Mouse (Mus musculus) right cerebral cortex, postnatal 25 days (tissue): ENCODE results near the gene Npas1.
A peak's percentile ranks its signal among the peaks of the same experiment; 100 is the strongest.

Experiments
- DNase-seq: peaks from one replicate; pipeline ENCODE4 v3.0.0; 2022

Npas1 gene

DNA sequence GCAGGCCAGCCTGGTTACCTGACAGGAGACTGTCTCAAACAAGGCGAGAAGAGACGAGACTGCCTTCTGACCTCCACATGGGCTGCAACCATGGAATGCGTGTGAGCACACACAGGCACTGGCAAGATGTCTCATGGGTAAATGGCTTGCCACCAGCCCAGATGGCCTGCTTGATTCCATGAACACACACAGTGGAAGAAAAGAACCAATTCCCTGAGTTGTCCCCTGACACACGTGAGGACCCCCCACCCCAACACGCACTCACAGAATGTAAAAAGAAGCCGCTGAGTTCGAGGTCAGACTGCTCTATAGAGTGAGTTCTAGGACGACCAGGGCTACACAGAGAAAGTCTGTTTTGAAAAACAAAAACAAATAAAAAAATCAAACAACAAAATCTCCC, at the start of gene Npas1:
Gene Npas1, minus strand, starts transcription at position 101 of the 400 bp plus-strand sequence.
- no peak for DNase-seq

DNA sequence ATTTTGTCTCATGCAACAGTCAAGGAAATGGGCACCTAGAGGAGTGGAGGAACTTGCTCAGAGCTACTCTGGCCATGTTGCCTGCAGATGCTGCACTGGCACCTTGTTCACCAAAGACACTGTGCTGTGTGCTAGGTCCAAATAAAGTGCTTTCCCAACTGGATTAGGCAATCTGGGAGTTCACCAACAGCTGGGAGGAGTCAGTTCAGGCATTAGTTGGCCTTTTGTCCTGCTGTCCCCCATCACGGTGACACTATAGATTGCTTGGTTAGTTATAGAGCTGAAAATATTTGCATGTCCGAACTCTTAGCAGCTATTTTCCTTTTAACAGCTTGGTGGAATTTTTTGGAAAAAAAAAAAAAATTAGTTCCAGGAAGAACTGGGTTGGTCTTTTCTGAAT, 48.5 kb upstream of the Npas1 start:
- DNase-seq = no peak

DNA sequence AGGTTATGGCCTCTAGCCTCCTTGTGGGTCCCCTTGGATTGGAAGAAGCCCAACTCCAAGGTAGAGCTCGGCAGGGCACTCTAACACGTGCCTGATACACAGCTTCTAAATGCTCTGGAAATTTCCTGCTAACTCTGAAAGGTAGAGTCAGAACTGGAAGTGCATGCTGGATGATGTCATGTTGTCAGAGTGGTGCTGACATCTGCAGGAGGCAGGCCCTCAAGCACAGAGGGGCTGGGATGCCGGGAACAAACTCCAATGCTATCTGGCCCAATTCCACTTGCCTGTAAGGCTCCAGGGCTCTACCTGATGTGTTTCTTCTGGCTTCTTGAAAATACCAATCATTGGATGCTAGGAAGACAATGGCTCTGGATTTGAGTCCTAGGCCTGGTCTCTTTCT, 47.9 kb upstream of the Npas1 start:
- DNase-seq = no peak

GRCm38 (mm10) chr7:16524308-16524707, 46.8 kb upstream of the Npas1 start:
- no peak for DNase-seq

DNA sequence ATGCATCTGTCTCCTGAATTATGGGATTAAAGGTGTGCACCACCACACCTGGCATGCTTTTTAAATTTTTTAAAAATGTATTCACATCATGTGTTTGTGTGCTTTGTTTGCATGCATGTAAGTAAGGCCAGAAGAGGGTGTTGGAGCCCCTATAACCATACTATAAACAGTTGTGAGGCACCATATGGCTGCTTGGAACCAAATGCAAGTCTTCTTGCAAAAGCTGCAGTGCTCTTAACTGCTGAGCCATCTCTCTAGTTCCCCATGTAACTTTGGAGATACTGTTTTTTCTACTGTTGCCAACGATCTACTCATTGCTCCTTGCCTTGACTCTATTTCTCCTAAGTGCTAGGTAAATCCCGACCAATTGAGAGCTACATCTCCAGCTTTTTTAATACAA, 41.8 kb upstream of the Npas1 start:
- no peak for DNase-seq

DNA sequence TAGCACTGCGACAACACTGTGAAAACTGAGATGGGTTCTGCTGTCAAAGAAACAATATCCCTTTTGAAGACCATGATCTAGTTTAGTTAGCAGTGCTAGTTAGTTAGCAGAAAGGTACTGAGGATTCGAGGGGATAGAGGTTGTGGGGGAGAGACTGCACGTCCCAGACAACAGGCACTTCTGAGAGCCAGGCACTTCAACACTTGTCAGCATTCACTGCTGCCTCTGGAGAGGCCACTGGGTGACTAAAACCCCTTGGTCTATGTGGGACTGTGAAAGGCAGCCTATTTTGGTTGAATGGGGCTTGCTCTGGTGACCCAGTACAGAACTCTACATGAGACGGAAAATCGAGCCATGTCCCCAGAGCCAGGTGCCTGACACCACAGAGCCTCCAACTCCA, 39.7 kb upstream of the Npas1 start:
- no peak for DNase-seq

- no peak for DNase-seq
These were observed 29.8 kb upstream of the Npas1 start for GRCm38 (mm10) chr7:16507284-16507683.

DNA sequence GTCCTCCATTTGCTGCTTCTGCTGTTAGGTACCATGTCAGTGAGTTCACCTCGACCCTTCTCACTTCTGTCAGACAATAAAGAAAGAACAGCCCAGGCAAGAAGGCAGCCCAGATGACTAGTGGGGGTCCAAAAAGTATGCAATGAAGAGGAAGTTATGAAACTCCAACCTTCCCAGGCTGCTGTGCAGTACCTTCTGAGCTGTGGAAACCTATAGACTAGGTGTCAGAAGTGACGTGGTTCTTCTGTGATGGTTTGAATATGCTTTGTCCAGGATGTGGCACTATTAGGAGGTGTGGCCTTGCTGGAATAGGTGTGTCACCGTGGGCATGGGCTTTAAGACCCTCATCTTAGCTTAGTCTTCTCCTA, 27.7 kb upstream of the Npas1 start:
- no peak for DNase-seq

- no peak for DNase-seq
These were observed 27.2 kb upstream of the Npas1 start for GRCm38 (mm10) chr7:16504573-16505225.

DNA sequence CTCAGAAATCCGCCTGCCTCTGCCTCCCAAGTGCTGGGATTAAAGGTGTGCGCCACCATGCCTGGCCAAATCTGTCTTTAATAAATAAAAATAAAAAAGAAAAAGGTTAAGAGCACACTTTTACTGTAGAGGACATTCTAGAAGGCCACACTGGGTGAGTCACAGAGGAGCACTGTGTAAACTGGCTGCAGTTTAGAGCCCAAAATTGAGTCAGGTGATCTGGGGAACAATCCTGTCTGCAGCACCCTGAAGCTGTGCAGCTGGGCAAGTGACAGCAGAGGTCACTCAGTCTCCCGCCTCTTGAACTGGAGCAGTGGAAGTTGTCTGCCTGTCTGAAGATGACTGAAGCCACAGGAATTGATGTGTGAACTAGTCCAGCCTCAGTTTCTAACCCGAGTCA, 24.0 kb upstream of the Npas1 start:
- no peak for DNase-seq

- DNase-seq = no peak
These were observed 22.2 kb upstream of the Npas1 start for GRCm38 (mm10) chr7:16499671-16500104.

- no peak for DNase-seq
These were observed 18.7 kb upstream of the Npas1 start for GRCm38 (mm10) chr7:16496260-16496659.

DNA sequence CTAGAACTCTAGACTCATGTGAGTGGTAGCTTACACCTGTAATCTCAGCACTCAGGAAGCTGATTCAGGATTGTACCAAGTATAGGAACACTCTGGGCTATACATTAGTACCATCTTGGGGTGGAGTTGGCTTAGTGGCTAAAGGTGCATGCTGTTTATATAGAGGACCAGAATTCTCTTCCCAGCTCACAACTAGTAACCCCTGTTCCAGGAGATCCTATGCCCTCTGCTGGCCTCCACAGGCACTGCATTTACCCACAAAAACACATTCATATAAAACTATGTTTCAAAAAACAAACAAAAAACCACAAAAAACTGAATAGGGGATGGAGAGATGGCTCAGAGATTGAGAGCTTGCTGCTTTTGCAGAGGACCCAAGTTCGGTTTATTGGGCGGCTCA, 15.8 kb upstream of the Npas1 start:
- DNase-seq = no peak

DNA sequence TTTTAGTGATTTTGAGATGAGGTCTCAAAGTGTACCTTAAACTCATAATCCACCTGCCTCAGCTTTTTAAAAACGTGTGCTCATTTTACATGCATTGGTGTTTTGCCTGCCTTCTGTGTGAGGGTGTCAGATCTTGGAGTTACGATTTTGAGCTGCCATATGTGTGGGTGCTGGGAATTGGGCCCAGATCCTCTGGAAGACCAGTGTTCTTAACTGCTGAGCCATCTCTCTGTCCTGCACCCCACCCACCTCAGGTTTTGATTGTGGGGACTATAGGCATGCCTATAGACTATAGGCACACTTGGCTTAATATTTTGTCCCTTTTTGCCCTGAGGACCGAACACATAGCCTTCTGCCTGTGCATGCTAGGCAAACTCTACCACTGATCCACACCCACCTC, 14.7 kb upstream of the Npas1 start:
- DNase-seq = peak; percentile 43

- DNase-seq = peak; percentile 46
These were observed 14.2 kb upstream of the Npas1 start for GRCm38 (mm10) chr7:16491759-16492158.

DNA sequence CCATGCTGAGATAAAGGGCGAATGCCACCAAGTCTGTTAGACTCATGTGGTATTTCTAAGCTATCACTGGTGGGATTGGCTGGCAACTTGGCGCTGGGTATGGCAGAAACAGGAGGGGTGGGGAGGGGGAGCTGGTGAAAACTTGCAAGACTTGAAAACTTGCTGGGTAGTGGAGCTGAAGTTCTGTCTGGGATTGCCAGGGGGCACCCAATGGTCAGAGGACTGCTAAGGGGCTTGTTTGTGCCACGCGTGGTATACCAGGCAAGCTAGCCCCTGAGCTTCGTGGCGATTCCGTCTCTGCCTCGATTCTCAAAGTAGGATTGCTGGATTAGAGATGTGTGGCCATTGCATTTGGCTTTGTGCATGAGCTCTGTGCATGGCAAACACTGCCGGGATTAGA, 12.4 kb upstream of the Npas1 start:
- no peak for DNase-seq

DNA sequence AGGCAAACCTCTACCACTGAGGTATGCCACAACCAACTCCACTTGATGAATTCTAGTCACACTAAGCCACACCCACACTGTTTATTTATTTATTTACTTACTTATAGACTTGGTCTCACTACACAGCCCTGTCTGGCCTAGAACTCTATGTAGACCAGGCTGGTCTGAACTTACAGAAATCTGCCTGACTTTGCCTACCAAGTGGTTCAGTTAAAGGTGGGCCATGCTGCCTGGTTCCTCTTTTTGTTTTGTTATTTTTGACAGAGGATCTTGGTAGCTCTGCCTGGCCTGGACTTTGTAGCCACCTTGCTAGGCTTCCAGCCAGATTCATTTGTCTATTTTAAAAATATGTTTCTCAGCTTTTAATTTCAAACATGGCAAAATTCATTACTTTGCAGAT, 11.3 kb upstream of the Npas1 start:
- no peak for DNase-seq

DNA sequence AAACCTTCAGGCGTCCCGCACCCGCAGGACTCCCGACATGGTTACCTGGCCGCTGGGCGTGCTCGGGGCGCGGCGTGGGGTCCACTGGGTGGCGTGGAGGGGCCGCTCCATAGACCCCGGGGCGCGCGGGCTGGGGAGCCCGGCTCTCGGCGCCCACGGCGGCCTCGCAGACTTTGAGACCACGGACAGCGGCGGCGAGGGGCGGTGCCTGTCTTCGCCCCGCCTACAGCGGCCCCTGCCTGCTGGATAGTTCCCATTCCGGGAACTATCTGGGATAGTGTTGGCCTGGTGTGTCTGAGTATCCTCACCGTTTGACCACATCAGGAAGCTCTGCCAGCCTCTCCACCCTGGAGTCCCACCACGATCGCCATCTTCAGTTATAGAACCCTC, 933 bp downstream of the Npas1 start:
- no peak for DNase-seq

GRCm38 (mm10) chr7:16475764-16476599, 1.5 kb downstream of the Npas1 start:
- no peak for DNase-seq

GRCm38 (mm10) chr7:16475321-16475720, 2.2 kb downstream of the Npas1 start:
- no peak for DNase-seq

DNA sequence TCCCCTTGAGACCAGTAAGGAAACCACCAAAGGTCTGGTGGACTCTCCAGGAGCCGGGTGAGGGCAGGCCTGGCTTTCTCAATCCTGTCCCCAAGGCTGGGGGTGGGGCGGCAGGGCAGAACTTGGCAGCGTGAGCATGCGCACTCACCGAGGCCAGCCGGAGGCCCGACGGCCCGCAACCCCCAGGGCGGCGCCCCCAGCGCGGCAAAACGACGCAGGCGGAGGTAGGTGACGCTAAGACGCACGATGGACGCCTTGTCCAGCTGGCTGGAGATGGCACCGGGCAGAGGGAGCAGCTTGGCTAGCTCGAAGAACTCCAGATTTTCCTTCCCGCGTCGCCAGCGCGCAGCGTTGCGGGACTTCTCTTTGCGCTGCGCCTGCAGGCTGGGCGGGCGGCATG, 3.1 kb downstream of the Npas1 start:
- no peak for DNase-seq

GRCm38 (mm10) chr7:16473847-16474246, 3.7 kb downstream of the Npas1 start:
- no peak for DNase-seq

DNA sequence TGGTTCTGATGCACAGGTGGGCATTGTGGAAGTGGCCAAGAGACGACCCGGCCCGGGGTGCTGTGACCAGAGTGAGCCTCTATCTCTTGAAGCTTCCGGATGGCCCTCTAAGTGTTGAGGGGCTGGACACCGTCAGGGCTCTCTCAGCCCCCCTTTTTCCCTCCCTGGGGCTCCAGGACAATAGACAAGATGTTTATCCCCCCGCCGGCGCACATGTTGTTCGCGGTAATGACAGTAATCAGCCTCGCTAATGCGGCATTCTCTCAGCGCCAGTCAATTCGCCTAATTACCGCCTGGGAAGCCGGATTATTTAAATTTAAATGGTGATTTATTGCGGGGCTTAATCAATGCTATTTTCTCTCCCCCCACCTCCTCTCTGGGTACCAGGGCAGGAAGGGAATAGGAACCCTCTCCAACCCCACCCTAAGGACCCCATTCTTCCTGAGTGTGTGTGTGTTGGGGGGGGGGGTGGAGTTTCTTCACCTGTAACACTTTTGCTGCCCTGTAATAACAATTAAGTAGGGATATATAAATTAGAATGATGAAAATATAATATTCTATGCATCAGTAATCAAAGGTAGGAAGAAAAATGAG, 5.3 kb downstream of the Npas1 start:
- no peak for DNase-seq

- no peak for DNase-seq
These were observed 6.0 kb downstream of the Npas1 start for GRCm38 (mm10) chr7:16471549-16471948.
